In genomic region chr2:3332484-3333242, GRCm38 (mm10) we compare ENCODE assay signal across 8 mouse cellular contexts. TPM values are rescaled to one million over a fixed set of nuclear protein-coding genes. Genes with fewer than 3 reads are reported as not detected.
DNase-seq lines count a peak whose midpoint lies in the region; ATAC-seq and TF ChIP-seq lines count a peak whose summit lies in the region.

Gene Rpp38 (minus strand): TSS chr2:3332643.

- DNase-seq in 416B (ENCODE audit: low read depth) (peak; percentile 98), liver (peak; percentile 96)
- DNase-seq in heart, embryonic 10.5 days (ENCODE audit: low spot score) = peak; percentile 99
- DNase-seq in spleen, postnatal 4 days (ENCODE audit: low spot score in 2 of 2) = peak; percentile 95

- under 1% methylated on average over 45 of the region's 45 CpGs for WGBS in bone marrow, adult 2 months
- under 1% methylated on average over 45 of the region's 45 CpGs for WGBS in embryonic facial prominence, embryonic 15.5 days
- WGBS in heart, embryonic 10.5 days = under 1% methylated on average over 45 of the region's 45 CpGs
- whole genome bisulfite sequencing in kidney, embryonic 15.5 days = under 1% methylated on average over 45 of the region's 45 CpGs

- peak within 1 kb of the TSS; percentile 71 for H3K9ac ChIP-seq in embryonic facial prominence, embryonic 15.5 days
- peak within 1 kb of the TSS; percentile 68 for H3K9ac ChIP-seq in kidney, embryonic 15.5 days

- ATAC-seq in embryonic facial prominence, embryonic 15.5 days (ENCODE audit: insufficient number of reproducible peaks, low FRiP score, low TSS enrichment, low read depth) = peak; percentile 98
- peak; percentile 98 for ATAC-seq in kidney, embryonic 15.5 days (replicated peaks; ENCODE audit: low FRiP score)
- ATAC-seq in monocyte, adult 5-6 weeks (replicated peaks; ENCODE audit: insufficient number of reproducible peaks, low FRiP score, low TSS enrichment, poor library complexity, severe bottlenecking) = peak; percentile 97

- no peak; the same call in 1 of the 2 replicates for TF ChIP-seq POLR2A in bone marrow, adult 2 months (IDR thresholded peaks at IDR 0.05; ENCODE audit: borderline replicate concordance, control insufficient read depth, low read depth, low read length)

- peak within 1 kb of the TSS; percentile 67 for H3K4me2 ChIP-seq in embryonic facial prominence, embryonic 15.5 days (replicated peaks)
- peak within 1 kb of the TSS; percentile 62 for H3K4me2 ChIP-seq in kidney, embryonic 15.5 days

- H3K27me3 ChIP-seq in embryonic facial prominence, embryonic 15.5 days = 0 out of 2 replicates have a peak, but pooled peaks cover 7% of the 10 kb centered on the region
- peaks cover 11% of the 10 kb centered on the region; the same call in 1 of the 2 replicates for H3K27me3 ChIP-seq in heart, embryonic 10.5 days (ENCODE audit: insufficient read depth, poor library complexity, severe bottlenecking)
- H3K27me3 ChIP-seq in kidney, embryonic 15.5 days = peaks cover 18% of the 10 kb centered on the region

- H3K4me1 ChIP-seq in bone marrow, adult 2 months (ENCODE audit: control insufficient read depth, insufficient read depth, low read length) = no peaks in the 10 kb centered on the region; the same call in 1 of the 2 replicates
- H3K4me1 ChIP-seq in embryonic facial prominence, embryonic 15.5 days = peaks cover 17% of the 10 kb centered on the region
- peaks cover 15% of the 10 kb centered on the region for H3K4me1 ChIP-seq in heart, embryonic 10.5 days
- peaks cover 27% of the 10 kb centered on the region for H3K4me1 ChIP-seq in kidney, embryonic 15.5 days

- H3K4me3 ChIP-seq in bone marrow, adult 2 months (replicated peaks; ENCODE audit: control insufficient read depth, low read depth, low read length) = peak within 1 kb of the TSS; percentile 80
- peak within 1 kb of the TSS; percentile 80 for H3K4me3 ChIP-seq in embryonic facial prominence, embryonic 15.5 days (replicated peaks)
- H3K4me3 ChIP-seq in heart, embryonic 10.5 days = peak within 1 kb of the TSS; percentile 81
- H3K4me3 ChIP-seq in kidney, embryonic 15.5 days (replicated peaks) = peak within 1 kb of the TSS; percentile 64

- no peaks in the 10 kb centered on the region for H3K9me3 ChIP-seq in embryonic facial prominence, embryonic 15.5 days (replicated peaks)
- H3K9me3 ChIP-seq in heart, embryonic 10.5 days = no peaks in the 10 kb centered on the region
- H3K9me3 ChIP-seq in kidney, embryonic 15.5 days (replicated peaks) = no peaks in the 10 kb centered on the region

- H3K27ac ChIP-seq in bone marrow, adult 2 months (ENCODE audit: control insufficient read depth, insufficient read depth, low read depth, low read length, poor library complexity) = peak within 1 kb of the TSS; percentile 14
- peak within 1 kb of the TSS; percentile 86 for H3K27ac ChIP-seq in embryonic facial prominence, embryonic 15.5 days (replicated peaks)
- peak within 1 kb of the TSS; percentile 92 for H3K27ac ChIP-seq in heart, embryonic 10.5 days
- peak within 1 kb of the TSS; percentile 75 for H3K27ac ChIP-seq in kidney, embryonic 15.5 days

- H3K36me3 ChIP-seq in embryonic facial prominence, embryonic 15.5 days = peaks cover 25% of the 10 kb centered on the region
- peaks cover 21% of the 10 kb centered on the region for H3K36me3 ChIP-seq in heart, embryonic 10.5 days
- H3K36me3 ChIP-seq in kidney, embryonic 15.5 days = peaks cover 21% of the 10 kb centered on the region

- TF ChIP-seq CTCF in bone marrow, adult 2 months (IDR thresholded peaks at IDR 0.05; ENCODE audit: control insufficient read depth, insufficient read depth, low read length) = no peak

RNA-seq across cellular contexts. Expression of gene Rpp38, which starts in this region (rescaled TPM):
- polyA plus RNA-seq in bone marrow, adult 2 months (2011; ENCODE audit: insufficient read depth, insufficient read length, low replicate concordance, missing spikeins) = 3.1 and 8.3 TPM in 2 replicates
- polyA plus RNA-seq in embryonic facial prominence, embryonic 15.5 days (2015; fragmentation: Nextera tagmentation; extraction: Ambion mirVana) = 19.5 and 22.1 TPM in 2 replicates
- 12.7 and 18.9 TPM in 2 replicates for polyA plus RNA-seq in heart, embryonic 10.5 days (2016; fragmentation: Nextera tagmentation; extraction: Ambion mirVana)
- 19.9 and 20.3 TPM in 2 replicates for polyA plus RNA-seq in kidney, embryonic 15.5 days (2015; fragmentation: Nextera tagmentation; extraction: Ambion mirVana)
- 1.8 to 9.9 TPM (median 4.4 TPM) in 3 replicates for total RNA-seq in monocyte, adult 5-6 weeks (2017)

Comparison
In these comparisons a context has a peak if more than half of its experiments do, and no peak if none do; other contexts are left out.
1. Peak in every context shown above with its lines: DNase-seq, ATAC-seq, H3K4me3 ChIP-seq and H3K27ac ChIP-seq.
2. H3K27ac ChIP-seq: peak in every context shown above with its lines; median percentile 92 in heart, embryonic 10.5 days; 86 in embryonic facial prominence, embryonic 15.5 days; 75 in kidney, embryonic 15.5 days; 14 in bone marrow, adult 2 months.